In genomic region chr8:91488086-91488783, GRCm38 (mm10) we compare ENCODE assay signal across 8 mouse cellular contexts.
DNase-seq lines count a peak whose midpoint lies in the region; ATAC-seq and TF ChIP-seq lines count a peak whose summit lies in the region.

No protein-coding gene starts in this region.

- intact Hi-C loops in heart, postnatal 25 days (cut with DNase I) = loop anchor here (5.0 to 10.0 kb wide), 2 partner anchors 293 to 309 kb away; partner anchors contain the start of gene Aktip

- H3K4me3 ChIP-seq in cortical plate, adult 2 months (ENCODE audit: insufficient read depth, low read length) = no peak overlapping the region
- H3K4me3 ChIP-seq in heart, postnatal 0 days (ENCODE audit: low read depth, low read length) = no peak overlapping the region

- no peak overlapping the region for H3K4me2 ChIP-seq in heart, postnatal 0 days (ENCODE audit: low read depth, low read length)

- peak; percentile 89 for DNase-seq in heart, adult 11 months
- DNase-seq in heart, postnatal 25 days (ENCODE audit: low spot score) = no peak
- peak; percentile 59 to 73 for DNase-seq in adrenal gland, adult 18-20 months (ENCODE audit: low spot score in 2 of 2)
- peak; percentile 57 for DNase-seq in heart, postnatal 0 days (ENCODE audit: low spot score)
- DNase-seq in layer of hippocampus, adult 9-10 months (ENCODE audit: low spot score) = peak; percentile 63
- DNase-seq in lung, postnatal 14 days = peak; percentile 80
- peak; percentile 11 to 14 for DNase-seq in spleen, postnatal 36 days (ENCODE audit: low spot score in 2 of 2)

- ATAC-seq in heart, postnatal 0 days (ENCODE audit: insufficient read depth, low read depth) = 0 out of 2 replicates have a peak, but pooled peaks have one; percentile 47

- 59% methylated on average over 13 of the region's 13 CpGs for WGBS in heart, postnatal 0 days

- TF ChIP-seq EP300 in heart, postnatal 0 days (IDR thresholded peaks at IDR 0.05; ENCODE audit: low read depth) = no peak

- H3K4me1 ChIP-seq in cortical plate, adult 2 months (ENCODE audit: control insufficient read depth, insufficient read depth, low read length) = no peaks in the 10 kb centered on the region
- no peaks in the 10 kb centered on the region for H3K4me1 ChIP-seq in heart, postnatal 0 days (ENCODE audit: control insufficient read depth, insufficient read depth)

- no peaks in the 10 kb centered on the region for H3K27me3 ChIP-seq in heart, postnatal 0 days (ENCODE audit: control insufficient read depth, insufficient read depth, low read length)

- no peak overlapping the region for H3K9ac ChIP-seq in heart, postnatal 0 days (replicated peaks; ENCODE audit: low read depth, low read length)

- no peak overlapping the region for H3K27ac ChIP-seq in cortical plate, adult 2 months (ENCODE audit: insufficient read depth, low read length)
- no peak overlapping the region for H3K27ac ChIP-seq in heart, postnatal 0 days (ENCODE audit: low read depth)

- no peak for TF ChIP-seq POLR2A in cortical plate, adult 2 months (IDR thresholded peaks at IDR 0.05; ENCODE audit: extremely low read depth, insufficient read depth, low read length)

- peak; percentile 83 for TF ChIP-seq CTCF in cortical plate, adult 2 months (IDR thresholded peaks at IDR 0.05; ENCODE audit: extremely low read depth, insufficient read depth, low read length)
- peak; percentile 79 for TF ChIP-seq CTCF in heart, postnatal 0 days (IDR thresholded peaks at IDR 0.05; ENCODE audit: low read depth)

- no peaks in the 10 kb centered on the region for H3K9me3 ChIP-seq in heart, postnatal 0 days (replicated peaks; ENCODE audit: control insufficient read depth, low read length)

- peaks cover 5% of the 10 kb centered on the region; the same call in 1 of the 2 replicates for H3K36me3 ChIP-seq in heart, postnatal 0 days (replicated peaks; ENCODE audit: control insufficient read depth, insufficient read depth, low read length)
